Mouse (Mus musculus) heart, embryonic 11.5 days (tissue): ENCODE measurements around the gene Lypd3. TPM values are rescaled to one million over a fixed set of nuclear protein-coding genes. Genes with fewer than 3 reads are reported as not detected.

Experiments
- ATAC-seq: fragments of 200-750 bp; cut with Nextera tagmentation; replicated peaks from 2 replicates; pipeline ENCODE4 v1.8.0; 2017; ENCODE audit warnings: moderate library complexity; ENCODE audit not compliant: insufficient number of reproducible peaks, low FRiP score, low TSS enrichment
- H3K27ac ChIP-seq: fragments of 300-500 bp; sonication (generic); 2 replicates; pipeline ENCODE4 v1.5.1; 2014; ENCODE audit warnings: mild to moderate bottlenecking, low read depth, low read length
- H3K27me3 ChIP-seq: fragments of 300-500 bp; sonication (generic); 2 replicates; pipeline ENCODE4 v1.6.1; 2014; ENCODE audit warnings: mild to moderate bottlenecking, low read length, mixed read lengths; ENCODE audit not compliant: control insufficient read depth, insufficient read depth
- H3K36me3 ChIP-seq: fragments of 300-500 bp; sonication (generic); 2 replicates; pipeline ENCODE4 v1.6.1; 2014; ENCODE audit warnings: mild to moderate bottlenecking, low read length, moderate library complexity, mixed read lengths; ENCODE audit not compliant: control insufficient read depth, insufficient read depth
- H3K4me1 ChIP-seq: fragments of 300-500 bp; sonication (generic); 2 replicates; pipeline ENCODE4 v1.6.1; 2014; ENCODE audit warnings: low read length; ENCODE audit not compliant: control insufficient read depth, insufficient read depth
- H3K4me2 ChIP-seq: fragments of 300-500 bp; sonication (generic); 2 replicates; pipeline ENCODE4 v1.6.1; 2014; ENCODE audit warnings: mild to moderate bottlenecking, moderate library complexity
- H3K4me3 ChIP-seq: fragments of 300-500 bp; sonication (generic); 2 replicates; pipeline ENCODE4 v1.5.1; 2014; ENCODE audit warnings: low read depth, low read length
- H3K9ac ChIP-seq: fragments of 300-500 bp; sonication (generic); 2 replicates; pipeline ENCODE4 v1.6.1; 2014; ENCODE audit warnings: mild to moderate bottlenecking, low read depth, low read length, moderate library complexity
- H3K9me3 ChIP-seq: fragments of 300-500 bp; sonication (generic); replicated peaks from 2 replicates; pipeline ENCODE4 v1.6.1; 2016; ENCODE audit warnings: low read length; ENCODE audit not compliant: control insufficient read depth
- WGBS: fragments of 180-500 bp; shearing (Covaris S2); extraction: QIAGEN DNeasy Blood & Tissue Kit; methylation state at CpG from one replicate; pipeline ENCODE4 v1.1.7; 2014; ENCODE audit not compliant: insufficient replicate concordance; 5-methylcytosine and 5-hydroxymethylcytosine counted together
- polyA plus RNA-seq: library from polyadenylated mRNA; unstranded; fragments of >200 nt; fragmentation: Nextera tagmentation; extraction: Ambion mirVana; gene quantifications from 2 replicates; pipeline ENCODE4 v1.2.1, GENCODE M21; 2014

Gene Lypd3
- polyA plus RNA-seq = 0.09 TPM in 1 of 2 replicates, not detected in the other

- H3K4me2 ChIP-seq = no peak within 1 kb of the TSS
- peaks cover 51% of the 10 kb centered on the region for H3K27me3 ChIP-seq
- ATAC-seq = no peak
- no peaks in the 10 kb centered on the region for H3K9me3 ChIP-seq
- WGBS = 11% methylated on average over 15 of the region's 15 CpGs
- no peak within 1 kb of the TSS for H3K9ac ChIP-seq
- H3K4me3 ChIP-seq = no peak within 1 kb of the TSS
- H3K36me3 ChIP-seq = no peaks in the 10 kb centered on the region
- no peaks in the 10 kb centered on the region for H3K4me1 ChIP-seq
- H3K27ac ChIP-seq = no peak within 1 kb of the TSS
These were observed at the start of gene Lypd3 for GRCm38 (mm10) chr7:24636264-24636663. Lypd3 (plus strand) TSS chr7:24636550.

- WGBS = 8% methylated on average over 8 of the region's 8 CpGs
- Histone ChIP-seq H3K4me1 (0 out of 2 replicates have a peak, but pooled peaks cover 4% of the 10 kb centered on the region), H3K27me3 (peaks cover 39% of the 10 kb centered on the region), H3K36me3 (no peaks in the 10 kb centered on the region), H3K27ac (no peak overlapping the region), H3K4me2 (peak overlapping the region; percentile 73), H3K9me3 (no peaks in the 10 kb centered on the region), H3K9ac (peak overlapping the region; percentile 62; the same call in 1 of the 2 replicates), H3K4me3 (peak overlapping the region; percentile 48)
- 0 out of 2 replicates have a peak, but pooled peaks have one; percentile 50 for ATAC-seq
These were observed 49.5 kb upstream of the Lypd3 start for GRCm38 (mm10) chr7:24586828-24587227.

GRCm38 (mm10) chr7:24587330-24588105, 48.8 kb upstream of the Lypd3 start, which contains the start of the genes Ethe1 and Zfp575:
Ethe1 (plus strand) TSS chr7:24587543.
Zfp575 (minus strand) TSS chr7:24587641.
- peak; percentile 36; the same call in 1 of the 2 replicates for ATAC-seq

DNA sequence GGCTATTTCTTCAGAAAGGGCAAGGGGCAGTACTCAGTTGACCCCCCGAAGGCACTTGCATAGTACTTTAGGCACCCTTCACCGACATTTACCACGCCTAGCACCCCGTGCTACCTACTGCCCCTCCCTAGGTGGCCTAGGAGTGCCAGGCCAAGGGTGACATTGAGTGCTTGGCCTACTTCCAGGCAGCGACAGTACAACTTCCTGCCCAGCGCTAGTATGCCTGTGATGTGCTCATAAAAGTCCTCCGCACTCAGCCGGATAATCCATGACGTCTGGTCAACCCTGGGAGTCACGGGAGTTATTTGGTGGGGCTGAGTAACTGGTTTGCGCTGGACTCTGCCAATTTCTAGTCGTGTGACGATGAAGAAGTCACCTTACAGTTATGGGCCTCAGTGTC, 48.0 kb upstream of the Lypd3 start:
- Histone ChIP-seq H3K27ac (no peak overlapping the region), H3K36me3 (no peaks in the 10 kb centered on the region), H3K4me3 (no peak overlapping the region), H3K27me3 (peaks cover 39% of the 10 kb centered on the region), H3K9ac (no peak overlapping the region), H3K4me1 (0 out of 2 replicates have a peak, but pooled peaks cover 4% of the 10 kb centered on the region), H3K9me3 (no peaks in the 10 kb centered on the region), H3K4me2 (no peak overlapping the region)
- ATAC-seq = no peak
- 84% methylated on average over 13 of the region's 13 CpGs for WGBS

More at GRCm38 (mm10) chr7:24587330-24588105, 48.8 kb upstream of the Lypd3 start, which contains the start of the genes Ethe1 and Zfp575:
- peak within 1 kb of the TSS; percentile 48 for H3K4me3 ChIP-seq
- H3K27ac ChIP-seq = no peak within 1 kb of the TSS
- peaks cover 39% of the 10 kb centered on the region for H3K27me3 ChIP-seq
- no peaks in the 10 kb centered on the region for H3K36me3 ChIP-seq
- 8% methylated on average over 28 of the region's 30 CpGs for WGBS
- H3K9me3 ChIP-seq = no peaks in the 10 kb centered on the region
- H3K4me2 ChIP-seq = peak within 1 kb of the TSS; percentile 73
- peak within 1 kb of the TSS; percentile 62 for H3K9ac ChIP-seq
- H3K4me1 ChIP-seq = 0 out of 2 replicates have a peak, but pooled peaks cover 4% of the 10 kb centered on the region

GRCm38 (mm10) chr7:24591735-24592134, 44.6 kb upstream of the Lypd3 start:
- 64% methylated on average over 5 of the region's 5 CpGs for WGBS
- no peak overlapping the region for H3K27ac ChIP-seq
- H3K9me3 ChIP-seq = no peaks in the 10 kb centered on the region
- H3K27me3 ChIP-seq = peaks cover 31% of the 10 kb centered on the region
- ATAC-seq = no peak
- no peak overlapping the region for H3K4me2 ChIP-seq
- peaks cover 7% of the 10 kb centered on the region; the same call in 1 of the 2 replicates for H3K4me1 ChIP-seq
- H3K9ac ChIP-seq = no peak overlapping the region
- no peak overlapping the region for H3K4me3 ChIP-seq
- no peaks in the 10 kb centered on the region for H3K36me3 ChIP-seq

- no peak for ATAC-seq
- Histone ChIP-seq H3K27ac (no peak overlapping the region), H3K4me3 (no peak overlapping the region), H3K4me2 (no peak overlapping the region), H3K9me3 (no peaks in the 10 kb centered on the region), H3K4me1 (peaks cover 7% of the 10 kb centered on the region; the same call in 1 of the 2 replicates), H3K27me3 (peaks cover 27% of the 10 kb centered on the region), H3K36me3 (no peaks in the 10 kb centered on the region), H3K9ac (no peak overlapping the region)
- WGBS = 52% methylated on average over 4 of the region's 4 CpGs
These were observed 44.2 kb upstream of the Lypd3 start for GRCm38 (mm10) chr7:24592163-24592562.

- H3K27ac ChIP-seq = no peak overlapping the region
- H3K4me3 ChIP-seq = no peak overlapping the region
- no peaks in the 10 kb centered on the region for H3K9me3 ChIP-seq
- no peak overlapping the region for H3K4me2 ChIP-seq
- H3K27me3 ChIP-seq = peaks cover 20% of the 10 kb centered on the region
- H3K9ac ChIP-seq = no peak overlapping the region
- H3K36me3 ChIP-seq = no peaks in the 10 kb centered on the region
- peaks cover 3% of the 10 kb centered on the region; the same call in 1 of the 2 replicates for H3K4me1 ChIP-seq
- no peak for ATAC-seq
- 80% methylated on average over 6 of the region's 6 CpGs for WGBS
These were observed 43.6 kb upstream of the Lypd3 start for GRCm38 (mm10) chr7:24592781-24593180.

DNA sequence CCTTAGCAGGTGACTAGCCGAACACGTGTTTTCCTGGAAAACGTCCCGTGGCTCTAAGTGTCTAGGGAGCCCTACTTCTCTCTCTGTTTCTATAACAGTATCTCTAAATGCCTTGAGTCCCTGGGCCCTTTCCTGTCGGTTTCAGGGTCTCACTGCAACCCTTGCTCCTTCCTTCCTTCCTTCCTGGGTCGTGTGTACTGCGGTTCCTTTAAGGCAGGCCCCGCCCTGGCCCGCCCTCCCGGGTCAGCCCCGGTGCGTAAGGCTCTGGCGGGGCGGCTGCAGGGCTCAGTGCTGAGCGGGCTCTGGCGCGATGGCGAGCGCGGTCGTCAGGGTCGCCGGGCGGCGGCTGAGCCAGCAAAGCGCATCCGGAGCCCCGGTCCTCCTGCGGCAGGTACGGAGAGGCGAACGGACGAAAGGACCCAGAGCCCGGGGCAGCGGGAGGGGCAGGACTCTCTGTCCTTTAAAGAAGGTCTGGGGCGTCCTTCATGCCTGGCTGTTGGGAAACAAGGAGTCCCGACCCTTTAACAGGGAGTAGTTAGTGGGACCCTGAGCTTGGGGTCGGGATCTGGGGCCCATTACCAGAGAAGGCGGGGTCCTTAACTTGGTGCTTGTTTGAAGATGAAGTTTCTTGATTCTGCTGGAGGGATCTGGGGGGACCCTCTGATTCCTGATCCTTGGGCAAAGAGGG, 42.6 kb upstream of the Lypd3 start:
- ATAC-seq = peak; percentile 75; the same call in 1 of the 2 replicates
- Histone ChIP-seq H3K9ac (peak overlapping the region; percentile 73), H3K4me2 (peak overlapping the region; percentile 85), H3K4me1 (peaks cover 3% of the 10 kb centered on the region; the same call in 1 of the 2 replicates), H3K27me3 (peaks cover 18% of the 10 kb centered on the region), H3K9me3 (no peaks in the 10 kb centered on the region), H3K36me3 (no peaks in the 10 kb centered on the region), H3K4me3 (peak overlapping the region; percentile 70), H3K27ac (no peak overlapping the region)
- 2% methylated on average over 39 of the region's 39 CpGs for WGBS
